Mouse (Mus musculus) testis, adult 2 months (tissue): ENCODE results near the gene Grk2.

Source experiments
- CTCF ChIP-seq: fragments of 200-500 bp; IDR thresholded peaks from 2 replicates; pipeline ENCODE4 v1.5.1; 2012; ENCODE audit warnings: low read depth, mild to moderate bottlenecking, inconsistent platforms, low read length, moderate library complexity; ENCODE audit not compliant: control insufficient read depth, insufficient read depth, insufficient replicate concordance
- POLR2A ChIP-seq: fragments of 200-500 bp; IDR thresholded peaks from 2 replicates; pipeline ENCODE4 v1.6.1; 2012; ENCODE audit warnings: low read depth, mild to moderate bottlenecking, inconsistent platforms, low read length, moderate library complexity; ENCODE audit not compliant: control insufficient read depth

DNA sequence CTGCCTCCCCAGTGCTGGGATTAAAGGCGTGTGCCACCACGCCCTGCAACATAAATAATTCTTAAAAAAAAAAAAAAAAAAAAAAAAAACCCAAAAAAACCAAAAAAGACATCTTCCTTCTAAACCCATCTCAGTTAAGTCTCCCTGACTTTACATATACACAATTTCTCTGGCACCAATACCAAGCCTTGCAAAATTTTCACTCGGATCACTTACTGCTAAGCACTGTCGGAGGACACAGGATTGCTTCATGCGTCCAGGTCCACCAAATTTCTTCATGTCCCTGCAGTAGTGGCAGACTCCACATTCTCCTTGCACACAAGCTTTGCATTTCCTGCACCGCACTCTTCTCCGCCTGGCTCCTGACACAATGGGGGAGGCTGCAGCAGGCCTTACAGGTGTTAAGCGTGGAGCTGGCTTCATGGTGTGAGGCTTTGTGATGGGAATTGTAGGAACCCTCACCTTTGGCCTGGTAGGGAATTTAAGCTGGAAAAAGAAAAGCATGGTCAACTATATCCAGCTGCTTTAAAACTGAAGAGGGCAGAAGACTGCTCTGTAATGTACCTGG, 22.8 kb upstream of the Grk2 start:
- TF ChIP-seq POLR2A (no peak), CTCF (no peak)
